Mouse (Mus musculus) spleen, adult 2 months (tissue): ENCODE measurements around the gene Rtkn. TPM values are rescaled to one million over a fixed set of nuclear protein-coding genes. Genes with fewer than 3 reads are reported as not detected.

Experiments used
- DNase-seq, 2 experiments: peaks; one replicate each; pipeline versions ENCODE4 v3.0.0 to v3.0.0-alpha.2; 2012 to 2021; ENCODE audit warnings: low spot score in 2 of 2, low read depth in 1 of 2
- H3K27ac ChIP-seq: fragments of 200-500 bp; 2 replicates; pipeline ENCODE4 v1.5.1; 2012; ENCODE audit warnings: low read length, inconsistent platforms; ENCODE audit not compliant: insufficient read depth
- H3K27me3 ChIP-seq: fragments of 200-500 bp; 2 replicates; pipeline ENCODE4 v1.6.1; 2012; ENCODE audit warnings: mild to moderate bottlenecking, moderate library complexity, low read length, inconsistent platforms; ENCODE audit not compliant: control insufficient read depth, insufficient read depth
- H3K36me3 ChIP-seq: fragments of 200-500 bp; 2 replicates; pipeline ENCODE4 v1.6.1; 2012; ENCODE audit warnings: mild to moderate bottlenecking, low read length, inconsistent platforms; ENCODE audit not compliant: control insufficient read depth, insufficient read depth
- H3K4me1 ChIP-seq: fragments of 200-500 bp; 2 replicates; pipeline ENCODE4 v1.6.1; 2011; ENCODE audit warnings: inconsistent platforms; ENCODE audit not compliant: control insufficient read depth, insufficient read depth, insufficient read length
- H3K4me3 ChIP-seq: fragments of 200-500 bp; 2 replicates; pipeline ENCODE4 v1.5.1; 2011; ENCODE audit warnings: mild to moderate bottlenecking, inconsistent platforms; ENCODE audit not compliant: insufficient read depth, insufficient read length; ENCODE audit errors: extremely low read depth
- CTCF ChIP-seq: fragments of 200-500 bp; IDR thresholded peaks from 2 replicates; pipeline ENCODE4 v1.5.1; 2011; ENCODE audit warnings: mild to moderate bottlenecking, inconsistent platforms; ENCODE audit not compliant: insufficient read depth, insufficient read length, insufficient replicate concordance; ENCODE audit errors: extremely low read depth
- POLR2A ChIP-seq: fragments of 200-500 bp; IDR thresholded peaks from 2 replicates; pipeline ENCODE4 v1.6.1; 2011; ENCODE audit warnings: low read depth, low read length, inconsistent platforms
- WGBS: fragments of 180-500 bp; shearing (Covaris S2); methylation state at CpG from one replicate; pipeline ENCODE4 v1.1.7; 2018; 5-methylcytosine and 5-hydroxymethylcytosine counted together
- polyA plus RNA-seq: library from polyadenylated mRNA; depleted of rRNA; stranded (reverse); fragments of >200 nt; gene quantifications from 2 replicates; pipeline ENCODE4 v1.2.3, GENCODE M21; 2012

Gene Rtkn
- polyA plus RNA-seq, 1 experiment, result 3.6 TPM

DNA sequence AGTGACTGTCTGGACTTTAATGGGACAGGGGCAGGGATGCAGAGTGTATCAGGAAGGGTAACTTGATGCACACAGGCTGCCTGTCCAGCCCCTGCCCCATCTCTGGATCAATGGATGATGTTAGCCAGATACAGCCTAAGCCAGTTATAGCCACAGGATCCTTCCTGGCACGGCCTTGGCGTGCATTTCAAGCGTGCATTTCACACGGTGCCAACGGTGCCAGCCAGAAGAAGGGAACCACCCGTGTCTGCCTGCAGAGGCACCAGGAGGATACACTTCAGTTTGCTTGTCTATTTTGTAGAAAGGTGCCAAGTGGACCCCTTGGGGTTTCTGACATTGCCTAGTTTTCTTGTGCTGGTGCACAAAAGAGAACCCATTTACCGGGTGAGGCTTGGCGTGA is 4.8 kb downstream of the Rtkn start:
- Histone ChIP-seq H3K27ac (no peak overlapping the region), H3K4me1 (peaks cover 3% of the 10 kb centered on the region), H3K36me3 (no peaks in the 10 kb centered on the region), H3K4me3 (no peak overlapping the region), H3K27me3 (peaks cover 13% of the 10 kb centered on the region)
- whole genome bisulfite sequencing, result 95% methylated on average over 8 of the region's 8 CpGs
- TF ChIP-seq POLR2A, result no peak
- no peak for TF ChIP-seq CTCF
- no peak for DNase-seq

DNA sequence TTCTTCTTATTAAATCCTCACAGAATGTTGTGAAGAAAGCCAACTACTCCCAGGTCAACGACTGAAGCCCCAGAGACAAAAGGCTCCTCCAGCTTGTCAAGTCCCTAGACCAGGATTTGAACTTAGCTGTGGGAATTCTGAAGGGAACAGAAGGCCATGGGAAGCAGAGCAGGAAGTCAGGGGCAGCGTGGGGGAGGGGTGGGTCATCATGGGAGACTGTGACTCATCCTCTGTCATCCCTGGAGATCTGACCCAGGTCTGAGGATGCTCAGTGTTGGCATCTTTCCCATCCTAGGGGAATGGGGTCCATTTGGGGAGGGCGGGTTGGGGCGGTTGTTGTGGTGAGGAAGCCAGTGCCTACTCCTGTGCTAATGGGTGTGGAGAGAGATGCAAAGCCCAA is 6.4 kb downstream of the Rtkn start:
- no peak for DNase-seq
- no peaks in the 10 kb centered on the region for H3K36me3 ChIP-seq
- H3K4me3 ChIP-seq, result no peak overlapping the region
- peaks cover 9% of the 10 kb centered on the region for H3K27me3 ChIP-seq
- no peak overlapping the region for H3K27ac ChIP-seq
- H3K4me1 ChIP-seq, result peaks cover 3% of the 10 kb centered on the region
- TF ChIP-seq CTCF, result no peak
- no peak for TF ChIP-seq POLR2A
- 72% methylated on average over 4 of the region's 4 CpGs for WGBS

DNA sequence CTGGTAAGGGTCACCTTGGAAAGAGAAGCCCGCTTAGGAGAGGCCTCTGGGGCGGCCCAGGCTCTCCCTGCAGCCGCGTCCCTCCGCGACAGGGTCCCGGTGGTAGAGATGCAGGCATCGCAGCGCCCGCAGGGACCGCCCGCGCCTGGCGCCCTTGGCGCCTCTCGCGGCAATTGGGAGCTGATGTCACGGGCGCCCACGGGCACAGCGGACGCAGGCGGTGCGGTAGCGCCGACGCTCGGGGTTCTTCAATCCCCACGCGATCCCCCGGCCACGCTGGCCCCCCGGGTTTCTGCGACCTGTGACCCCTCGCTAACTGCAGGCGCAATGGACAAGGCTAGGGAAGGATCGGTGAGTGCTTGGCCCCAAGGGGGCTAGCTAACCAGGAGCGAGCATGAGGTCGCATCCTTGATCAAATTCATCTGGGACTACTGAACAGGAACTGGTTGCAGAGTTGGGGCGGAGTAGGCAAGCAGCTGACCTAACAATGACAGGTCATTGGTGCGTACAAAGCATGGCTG is 7.0 kb downstream of the Rtkn start:
- H3K4me3 ChIP-seq, result no peak overlapping the region
- no peak for DNase-seq
- 24% methylated on average over 41 of the region's 41 CpGs for WGBS
- H3K36me3 ChIP-seq, result no peaks in the 10 kb centered on the region
- H3K27ac ChIP-seq, result no peak overlapping the region
- peaks cover 3% of the 10 kb centered on the region; the same call in 1 of the 2 replicates for H3K4me1 ChIP-seq
- no peak for TF ChIP-seq POLR2A
- TF ChIP-seq CTCF, result no peak
- peaks cover 5% of the 10 kb centered on the region; the same call in 1 of the 2 replicates for H3K27me3 ChIP-seq

DNA sequence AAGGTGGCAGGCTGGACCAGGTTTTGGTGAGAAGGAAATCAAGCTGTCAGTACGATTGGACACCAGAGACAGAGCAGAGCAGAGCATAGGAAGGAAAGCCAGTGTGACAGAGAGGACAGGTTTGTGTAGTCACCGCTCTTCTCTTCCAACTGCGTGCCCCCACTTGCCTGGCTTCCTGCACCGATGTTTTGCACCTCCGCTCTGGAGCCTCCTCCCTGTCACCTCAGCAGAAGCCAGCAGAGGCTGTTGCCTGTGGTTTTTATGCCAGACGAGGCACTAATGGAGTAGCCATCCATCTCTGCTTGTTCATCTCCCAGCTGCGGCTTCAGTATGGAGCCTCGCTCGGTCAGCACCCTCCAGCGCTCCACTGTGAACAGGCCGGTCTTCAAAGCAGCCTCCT is 7.6 kb downstream of the Rtkn start:
- no peak for DNase-seq
- 74% methylated on average over 11 of the region's 11 CpGs for WGBS
- TF ChIP-seq POLR2A (no peak), CTCF (no peak)
- Histone ChIP-seq H3K4me1 (peaks cover 2% of the 10 kb centered on the region; the same call in 1 of the 2 replicates), H3K27me3 (no peaks in the 10 kb centered on the region), H3K36me3 (no peaks in the 10 kb centered on the region), H3K27ac (no peak overlapping the region), H3K4me3 (no peak overlapping the region)

DNA sequence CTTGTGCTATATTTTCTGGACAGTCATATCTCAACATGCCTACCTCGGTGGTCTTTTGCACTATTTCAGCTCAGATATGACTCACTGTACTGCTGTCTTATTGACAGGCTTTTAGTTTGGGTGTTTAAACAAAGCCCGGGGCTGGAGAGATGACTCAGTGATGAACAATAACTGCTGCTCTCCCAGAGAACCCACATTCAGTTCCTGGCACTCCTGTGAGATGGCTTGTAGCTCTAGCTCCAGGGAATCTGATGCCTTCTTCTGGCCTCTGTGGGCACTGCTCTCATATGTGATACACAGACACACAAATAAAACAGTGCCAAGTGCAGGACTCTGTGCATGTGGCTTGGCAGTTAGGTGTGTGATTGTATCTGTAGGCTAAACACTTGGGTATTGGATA is 9.9 kb downstream of the Rtkn start:
- TF ChIP-seq POLR2A (no peak), CTCF (no peak)
- Histone ChIP-seq H3K27ac (no peak overlapping the region), H3K4me1 (no peaks in the 10 kb centered on the region), H3K4me3 (no peak overlapping the region), H3K27me3 (no peaks in the 10 kb centered on the region), H3K36me3 (no peaks in the 10 kb centered on the region)
- DNase-seq, result no peak
- WGBS, result 78% methylated on average over 2 of the region's 2 CpGs

DNA sequence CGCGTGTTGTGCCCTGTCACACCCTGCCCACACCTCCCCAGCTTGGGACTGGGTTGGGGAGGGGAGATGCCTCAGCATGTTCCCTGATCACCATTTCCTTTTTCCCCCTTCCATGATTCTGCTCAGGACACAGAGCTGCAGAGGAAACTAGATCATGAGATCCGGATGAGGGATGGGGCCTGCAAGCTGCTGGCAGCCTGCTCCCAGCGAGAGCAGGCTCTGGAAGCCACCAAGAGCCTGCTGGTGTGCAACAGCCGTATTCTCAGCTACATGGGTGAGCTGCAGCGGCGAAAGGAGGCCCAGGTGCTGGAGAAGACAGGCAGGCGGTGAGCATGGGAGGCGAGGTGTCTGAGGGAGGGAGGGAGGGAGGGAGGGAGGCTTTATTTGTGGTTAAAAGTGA is 10.5 kb downstream of the Rtkn start:
- WGBS, result 81% methylated on average over 9 of the region's 9 CpGs
- H3K4me3 ChIP-seq, result no peak overlapping the region

DNA sequence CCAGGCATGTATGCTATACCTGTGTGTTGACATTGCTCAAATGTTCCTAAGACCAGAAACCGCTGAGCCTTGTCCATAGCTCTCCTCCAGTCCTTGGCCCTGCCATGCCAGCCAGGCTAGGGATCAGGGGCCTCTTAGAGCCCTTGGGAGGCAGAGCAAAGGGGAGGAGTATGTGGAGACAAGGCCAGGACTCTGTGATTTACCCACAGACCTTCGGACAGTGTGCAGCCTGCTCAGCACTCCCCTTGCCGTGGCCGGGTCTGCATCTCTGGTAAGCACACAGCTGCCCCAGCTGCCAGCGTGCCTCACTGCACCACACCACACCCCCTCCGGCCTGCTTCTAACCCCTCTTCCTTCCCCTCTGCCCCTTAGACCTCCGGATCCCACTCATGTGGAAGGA is 12.0 kb downstream of the Rtkn start:
- TF ChIP-seq POLR2A, result no peak
- 45% methylated on average over 7 of the region's 7 CpGs for WGBS
- no peak overlapping the region for H3K27ac ChIP-seq
- H3K27me3 ChIP-seq, result no peaks in the 10 kb centered on the region
- H3K4me1 ChIP-seq, result no peaks in the 10 kb centered on the region
- no peak for DNase-seq
- no peak overlapping the region for H3K4me3 ChIP-seq
- no peaks in the 10 kb centered on the region for H3K36me3 ChIP-seq

More for the DNA sequence above, 10.5 kb downstream of the Rtkn start:
- Histone ChIP-seq H3K36me3 (no peaks in the 10 kb centered on the region), H3K27ac (no peak overlapping the region), H3K27me3 (no peaks in the 10 kb centered on the region), H3K4me1 (no peaks in the 10 kb centered on the region)
- no peak for DNase-seq
- TF ChIP-seq CTCF (no peak), POLR2A (no peak)
